Mouse (Mus musculus) kidney, adult 2 months (tissue): ENCODE measurements around the gene Krt16. TPM values are rescaled to one million over a fixed set of nuclear protein-coding genes. Genes with fewer than 3 reads are reported as not detected.

Experiments
- DNase-seq: peaks from one replicate; pipeline ENCODE4 v3.0.0; 2021
- H3K27ac ChIP-seq: fragments of 200-500 bp; 2 replicates; pipeline ENCODE4 v1.5.1; 2012; ENCODE audit warnings: low read depth, low read length, control low read depth, inconsistent platforms; ENCODE audit not compliant: insufficient read depth
- H3K27me3 ChIP-seq: fragments of 200-500 bp; replicated peaks from 2 replicates; pipeline ENCODE4 v1.6.1; 2012; ENCODE audit warnings: mild to moderate bottlenecking, moderate library complexity, low read length, inconsistent platforms; ENCODE audit not compliant: control insufficient read depth, insufficient read depth
- H3K36me3 ChIP-seq: fragments of 200-500 bp; 2 replicates; pipeline ENCODE4 v1.6.1; 2012; ENCODE audit warnings: mild to moderate bottlenecking, moderate library complexity, low read length, inconsistent platforms; ENCODE audit not compliant: control insufficient read depth, insufficient read depth
- H3K4me1 ChIP-seq: fragments of 200-500 bp; 2 replicates; pipeline ENCODE4 v1.6.1; 2011; ENCODE audit warnings: low read length; ENCODE audit not compliant: control insufficient read depth, insufficient read depth
- H3K4me3 ChIP-seq: fragments of 200-500 bp; 2 replicates; pipeline ENCODE4 v1.5.1; 2011; ENCODE audit warnings: mild to moderate bottlenecking, low read depth, low read length, control low read depth; ENCODE audit not compliant: insufficient read depth
- CTCF ChIP-seq: fragments of 200-500 bp; conservative IDR thresholded peaks from 2 replicates; pipeline ENCODE4 v1.5.1; 2011; ENCODE audit warnings: low read depth, mild to moderate bottlenecking, control low read depth, low read length, moderate library complexity, mixed read lengths; ENCODE audit not compliant: insufficient read depth, insufficient read length
- POLR2A ChIP-seq: fragments of 200-500 bp; IDR thresholded peaks from one replicate; pipeline ENCODE4 v1.6.1; 2011; ENCODE audit warnings: low read depth, low read length, control low read depth
- WGBS: fragments of 180-500 bp; shearing (Covaris S2); methylation state at CpG from one replicate; pipeline ENCODE4 v1.1.7; 2018; 5-methylcytosine and 5-hydroxymethylcytosine counted together
- polyA plus RNA-seq: library from polyadenylated mRNA; depleted of rRNA; stranded (reverse); fragments of >200 nt; gene quantifications from 2 replicates; pipeline ENCODE4 v1.2.3, GENCODE M21; 2012

Gene Krt16
- polyA plus RNA-seq, 1 experiment: not detected

GRCm38 (mm10) chr11:100269821-100270332 is 21.2 kb upstream of the Krt16 start, which contains the start of gene Krt42:
Krt42 (minus strand) TSS chr11:100269871.
- no peak within 1 kb of the TSS for H3K27ac ChIP-seq
- H3K4me3 ChIP-seq: no peak within 1 kb of the TSS
- DNase-seq: no peak
- no peaks in the 10 kb centered on the region for H3K27me3 ChIP-seq
- H3K36me3 ChIP-seq: no peaks in the 10 kb centered on the region
- TF ChIP-seq CTCF (no peak), POLR2A (no peak)
- 79% methylated on average over 7 of the region's 7 CpGs for WGBS
- no peaks in the 10 kb centered on the region for H3K4me1 ChIP-seq

GRCm38 (mm10) chr11:100262058-100262980 is 13.6 kb upstream of the Krt16 start:
- Histone ChIP-seq H3K4me3 (no peak overlapping the region), H3K27ac (no peak overlapping the region), H3K36me3 (no peaks in the 10 kb centered on the region), H3K27me3 (no peaks in the 10 kb centered on the region), H3K4me1 (no peaks in the 10 kb centered on the region)
- 33% methylated on average over 13 of the region's 13 CpGs for WGBS
- TF ChIP-seq POLR2A (no peak), CTCF (no peak)
- no peak for DNase-seq

GRCm38 (mm10) chr11:100261235-100261605 is 12.5 kb upstream of the Krt16 start:
- DNase-seq: no peak
- TF ChIP-seq CTCF: no peak
- no peak for TF ChIP-seq POLR2A
- H3K27ac ChIP-seq: no peak overlapping the region
- H3K4me1 ChIP-seq: no peaks in the 10 kb centered on the region
- no peaks in the 10 kb centered on the region for H3K36me3 ChIP-seq
- H3K27me3 ChIP-seq: no peaks in the 10 kb centered on the region
- H3K4me3 ChIP-seq: no peak overlapping the region
- WGBS: 86% methylated on average over 9 of the region's 9 CpGs

- Histone ChIP-seq H3K27ac (no peak within 1 kb of the TSS), H3K4me1 (no peaks in the 10 kb centered on the region), H3K4me3 (no peak within 1 kb of the TSS), H3K27me3 (no peaks in the 10 kb centered on the region), H3K36me3 (no peaks in the 10 kb centered on the region)
- no peak for TF ChIP-seq POLR2A
- DNase-seq: no peak
- WGBS: 75% methylated on average over 21 of the region's 21 CpGs
Observed at GRCm38 (mm10) chr11:100260514-100261234, 12.0 kb upstream of the Krt16 start, which contains the start of gene Krt17. Krt17 (minus strand) TSS chr11:100261029.

- no peak overlapping the region for H3K27ac ChIP-seq
- WGBS: 92% methylated on average over 9 of the region's 9 CpGs
- H3K4me3 ChIP-seq: no peak overlapping the region
Observed at GRCm38 (mm10) chr11:100259079-100259478, 10.4 kb upstream of the Krt16 start.

GRCm38 (mm10) chr11:100257967-100258366 is 9.3 kb upstream of the Krt16 start:
- Histone ChIP-seq H3K4me1 (no peaks in the 10 kb centered on the region), H3K36me3 (no peaks in the 10 kb centered on the region), H3K27me3 (no peaks in the 10 kb centered on the region), H3K27ac (no peak overlapping the region), H3K4me3 (no peak overlapping the region)
- WGBS: 61% methylated on average over 1 of the region's 1 CpGs
- DNase-seq: no peak
- no peak for TF ChIP-seq CTCF
- TF ChIP-seq POLR2A: no peak

More at GRCm38 (mm10) chr11:100259079-100259478, 10.4 kb upstream of the Krt16 start:
- Histone ChIP-seq H3K27me3 (no peaks in the 10 kb centered on the region), H3K36me3 (no peaks in the 10 kb centered on the region), H3K4me1 (no peaks in the 10 kb centered on the region)
- TF ChIP-seq POLR2A (no peak), CTCF (no peak)
- no peak for DNase-seq

- no peak overlapping the region for H3K27ac ChIP-seq
- TF ChIP-seq POLR2A (no peak), CTCF (no peak)
- WGBS: 94% methylated on average over 6 of the region's 6 CpGs
Observed at GRCm38 (mm10) chr11:100255514-100255913, 6.8 kb upstream of the Krt16 start.

More at GRCm38 (mm10) chr11:100255514-100255913, 6.8 kb upstream of the Krt16 start:
- Histone ChIP-seq H3K4me1 (no peaks in the 10 kb centered on the region), H3K27me3 (no peaks in the 10 kb centered on the region), H3K36me3 (no peaks in the 10 kb centered on the region), H3K4me3 (no peak overlapping the region)
- no peak for DNase-seq
